Mouse (Mus musculus): ENCODE data around the gene Tmc2. TPM values are rescaled to one million over a fixed set of nuclear protein-coding genes. Genes with fewer than 3 reads are reported as not detected.

Gene Tmc2
- not detected in 2 replicates for polyA plus RNA-seq (2014; fragmentation: Nextera tagmentation; extraction: Ambion mirVana)

- Histone ChIP-seq H3K4me2 (no peak within 1 kb of the TSS), H3K4me1 (ENCODE audit: insufficient read depth) (no peaks in the 10 kb centered on the region), H3K4me3 (ENCODE audit: low read depth, low read length) (no peak within 1 kb of the TSS), H3K27me3 (ENCODE audit: insufficient read depth, low read length) (no peaks in the 10 kb centered on the region), H3K36me3 (ENCODE audit: insufficient read depth) (no peaks in the 10 kb centered on the region), H3K27ac (ENCODE audit: low read depth) (no peak within 1 kb of the TSS), H3K9ac (no peak within 1 kb of the TSS), H3K9me3 (ENCODE audit: low read depth, low read length) (no peaks in the 10 kb centered on the region)
- 93% methylated on average over 16 of the region's 16 CpGs for WGBS
- no peak for TF ChIP-seq CTCF (IDR thresholded peaks at IDR 0.05; ENCODE audit: low read depth)
- ATAC-seq (ENCODE audit: insufficient read depth) (no peak), DNase-seq (no peak)
These were observed at the start of gene Tmc2 for GRCm38 (mm10) chr2:130194894-130195293. Tmc2 (plus strand) TSS chr2:130195194.

- 76% methylated on average over 5 of the region's 5 CpGs for WGBS
- H3K9ac ChIP-seq = no peak overlapping the region
- no peaks in the 10 kb centered on the region for H3K27me3 ChIP-seq (ENCODE audit: insufficient read depth, low read length)
- TF ChIP-seq CTCF (IDR thresholded peaks at IDR 0.05; ENCODE audit: low read depth) = no peak
- no peak for ATAC-seq (ENCODE audit: insufficient read depth)
- DNase-seq = no peak
- H3K27ac ChIP-seq (ENCODE audit: low read depth) = no peak overlapping the region
- no peaks in the 10 kb centered on the region for H3K4me1 ChIP-seq (ENCODE audit: insufficient read depth)
- H3K9me3 ChIP-seq (ENCODE audit: low read depth, low read length) = no peaks in the 10 kb centered on the region
- H3K4me2 ChIP-seq = no peak overlapping the region
- no peaks in the 10 kb centered on the region for H3K36me3 ChIP-seq (ENCODE audit: insufficient read depth)
- no peak overlapping the region for H3K4me3 ChIP-seq (ENCODE audit: low read depth, low read length)
These were observed 48.8 kb upstream of the Tmc2 start for GRCm38 (mm10) chr2:130146089-130146668.

DNA sequence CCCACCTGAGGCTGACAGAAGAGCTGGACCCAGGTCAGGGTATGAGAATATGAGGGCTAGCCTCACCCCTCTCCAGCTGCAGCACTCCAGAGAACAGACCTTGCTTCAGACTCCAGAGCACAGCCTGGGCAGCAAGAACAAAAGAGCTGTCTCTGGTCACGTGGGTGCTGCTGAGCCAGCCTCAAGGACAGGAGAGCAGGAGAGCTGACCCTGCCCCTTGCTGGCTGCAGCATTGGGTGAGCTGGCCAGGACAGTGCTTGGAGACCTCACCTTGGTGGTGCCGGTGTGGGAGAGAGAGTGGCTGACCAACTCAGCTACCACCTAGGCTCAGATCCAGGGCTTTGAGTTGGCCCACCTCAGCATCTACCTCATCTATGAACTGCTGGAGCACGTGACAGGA, 39.8 kb upstream of the Tmc2 start:
- TF ChIP-seq CTCF (IDR thresholded peaks at IDR 0.05; ENCODE audit: low read depth) = no peak
- ATAC-seq (ENCODE audit: insufficient read depth) = no peak

DNA sequence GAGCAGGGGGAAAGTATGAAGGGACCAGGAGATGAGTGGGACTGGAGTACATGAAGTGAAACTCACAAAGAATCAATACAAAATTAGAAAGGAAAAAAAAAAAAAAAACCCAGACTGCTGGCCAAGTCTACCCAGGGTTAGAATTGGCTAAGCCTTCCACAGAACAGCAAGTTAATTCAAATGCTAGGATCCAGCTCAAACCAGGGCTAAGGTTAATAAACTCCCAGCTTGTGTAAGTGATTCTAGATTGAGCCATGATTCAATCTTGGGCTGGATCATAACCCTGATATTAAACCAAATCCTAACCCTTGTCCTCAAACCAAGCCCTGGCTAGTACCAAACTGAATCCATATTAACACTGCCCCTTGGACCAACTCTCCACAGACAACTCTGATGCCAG, 39.1 kb upstream of the Tmc2 start:
- no peak for ATAC-seq (ENCODE audit: insufficient read depth)

More for the DNA sequence above, 39.8 kb upstream of the Tmc2 start:
- Histone ChIP-seq H3K9me3 (ENCODE audit: low read depth, low read length) (no peaks in the 10 kb centered on the region), H3K4me3 (ENCODE audit: low read depth, low read length) (no peak overlapping the region), H3K27me3 (ENCODE audit: insufficient read depth, low read length) (no peaks in the 10 kb centered on the region), H3K4me2 (no peak overlapping the region), H3K4me1 (ENCODE audit: insufficient read depth) (no peaks in the 10 kb centered on the region), H3K27ac (ENCODE audit: low read depth) (no peak overlapping the region), H3K9ac (no peak overlapping the region), H3K36me3 (ENCODE audit: insufficient read depth) (no peaks in the 10 kb centered on the region)
- DNase-seq = no peak
- 79% methylated on average over 3 of the region's 3 CpGs for WGBS

DNA sequence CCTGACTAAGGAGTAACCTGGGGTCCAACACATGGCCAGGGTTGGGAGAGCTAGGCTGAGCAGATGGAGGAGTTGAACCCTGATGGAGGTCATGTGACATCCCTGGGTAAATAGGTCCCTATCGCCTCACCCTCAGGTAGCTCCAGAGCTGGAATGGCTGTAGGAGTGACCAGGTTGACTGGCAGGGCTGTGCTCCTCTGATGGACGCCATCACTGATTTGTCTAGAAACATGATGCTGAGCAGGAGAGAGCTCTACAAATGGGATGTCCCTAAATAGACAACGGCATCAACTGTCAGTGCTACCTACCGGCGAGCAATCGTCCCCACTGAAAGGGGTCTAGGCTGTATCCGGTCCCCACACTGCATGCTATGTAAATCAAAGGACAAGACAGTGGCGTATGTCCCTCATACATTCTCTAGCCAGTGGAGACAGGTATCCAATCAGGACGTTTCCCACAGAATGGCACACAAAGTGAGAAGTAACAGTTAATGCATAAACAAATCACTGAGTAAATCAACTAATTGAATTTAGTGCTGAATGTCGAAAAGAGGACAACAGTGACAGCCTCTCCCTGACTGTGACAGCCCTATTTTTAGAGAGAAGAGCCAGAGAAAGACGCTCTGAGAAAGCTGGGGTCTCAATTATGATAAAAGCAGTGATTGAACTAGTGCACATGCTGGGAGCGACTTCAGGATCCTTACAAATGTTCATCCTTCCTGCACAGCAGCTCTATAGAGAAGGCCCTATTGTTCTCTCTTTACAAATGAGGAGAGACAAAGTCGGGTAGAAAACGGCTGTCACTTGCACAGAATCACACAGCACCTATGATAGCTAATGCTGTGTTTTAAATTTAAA, 37.5 kb upstream of the Tmc2 start:
- H3K9me3 ChIP-seq (ENCODE audit: low read depth, low read length) = no peaks in the 10 kb centered on the region
- H3K9ac ChIP-seq = no peak overlapping the region
- ATAC-seq (ENCODE audit: insufficient read depth) (no peak), DNase-seq (no peak)
- no peak overlapping the region for H3K4me3 ChIP-seq (ENCODE audit: low read depth, low read length)
- H3K36me3 ChIP-seq (ENCODE audit: insufficient read depth) = no peaks in the 10 kb centered on the region
- H3K4me2 ChIP-seq = no peak overlapping the region
- no peak overlapping the region for H3K27ac ChIP-seq (ENCODE audit: low read depth)
- WGBS = 64% methylated on average over 14 of the region's 14 CpGs
- H3K4me1 ChIP-seq (ENCODE audit: insufficient read depth) = no peaks in the 10 kb centered on the region
- no peak for TF ChIP-seq CTCF (IDR thresholded peaks at IDR 0.05; ENCODE audit: low read depth)
- no peaks in the 10 kb centered on the region for H3K27me3 ChIP-seq (ENCODE audit: insufficient read depth, low read length)

More for the DNA sequence above, 39.1 kb upstream of the Tmc2 start:
- H3K27me3 ChIP-seq (ENCODE audit: insufficient read depth, low read length) = no peaks in the 10 kb centered on the region
- H3K4me3 ChIP-seq (ENCODE audit: low read depth, low read length) = no peak overlapping the region
- H3K9me3 ChIP-seq (ENCODE audit: low read depth, low read length) = no peaks in the 10 kb centered on the region
- H3K27ac ChIP-seq (ENCODE audit: low read depth) = no peak overlapping the region
- H3K4me2 ChIP-seq = no peak overlapping the region
- no peak for TF ChIP-seq CTCF (IDR thresholded peaks at IDR 0.05; ENCODE audit: low read depth)
- no peak overlapping the region for H3K9ac ChIP-seq
- no peaks in the 10 kb centered on the region for H3K4me1 ChIP-seq (ENCODE audit: insufficient read depth)
- no peak for DNase-seq
- no peaks in the 10 kb centered on the region for H3K36me3 ChIP-seq (ENCODE audit: insufficient read depth)

DNA sequence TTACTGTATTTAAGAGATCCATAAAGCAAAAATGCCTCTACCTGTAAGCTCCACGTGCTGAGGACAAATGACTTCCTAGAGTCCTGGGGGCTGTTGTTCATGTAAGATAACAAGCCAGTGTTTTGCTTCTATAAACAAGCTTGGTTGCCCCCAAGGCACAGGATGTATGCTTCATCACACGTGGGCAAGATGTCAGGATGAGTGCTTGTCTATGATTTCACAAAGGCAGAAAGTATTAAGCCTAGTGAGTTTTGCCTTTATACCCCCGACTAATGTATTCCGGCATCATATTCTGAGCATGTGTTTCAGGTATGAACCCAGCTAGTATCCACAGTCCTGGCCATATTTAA, 36.9 kb upstream of the Tmc2 start:
- WGBS = 58% methylated on average over 4 of the region's 4 CpGs
- TF ChIP-seq CTCF (IDR thresholded peaks at IDR 0.05; ENCODE audit: low read depth) = no peak
- Histone ChIP-seq H3K9me3 (ENCODE audit: low read depth, low read length) (no peaks in the 10 kb centered on the region), H3K36me3 (ENCODE audit: insufficient read depth) (no peaks in the 10 kb centered on the region), H3K27me3 (ENCODE audit: insufficient read depth, low read length) (no peaks in the 10 kb centered on the region), H3K9ac (no peak overlapping the region), H3K4me2 (no peak overlapping the region), H3K4me3 (ENCODE audit: low read depth, low read length) (no peak overlapping the region), H3K27ac (ENCODE audit: low read depth) (no peak overlapping the region), H3K4me1 (ENCODE audit: insufficient read depth) (no peaks in the 10 kb centered on the region)
- DNase-seq (no peak), ATAC-seq (ENCODE audit: insufficient read depth) (no peak)

DNA sequence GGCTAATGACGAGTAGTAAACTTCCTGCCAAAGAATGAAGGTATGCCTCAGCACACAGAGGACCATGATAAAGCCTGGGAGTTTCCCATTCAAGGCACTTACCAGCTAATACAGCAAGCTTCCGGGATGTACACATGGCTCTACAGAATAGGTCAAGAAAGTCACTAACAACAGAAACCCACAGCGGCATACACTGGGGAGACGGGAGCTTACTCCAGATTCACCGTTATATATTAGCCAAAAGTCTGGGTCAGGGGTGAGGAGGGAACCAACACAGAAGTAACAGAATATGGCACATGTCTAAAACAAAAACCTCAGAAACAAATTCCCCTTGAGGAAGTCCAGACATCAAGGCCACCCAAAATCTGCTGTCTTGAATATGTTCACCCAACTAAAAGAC, 32.3 kb upstream of the Tmc2 start:
- no peak overlapping the region for H3K4me2 ChIP-seq
- 68% methylated on average over 5 of the region's 5 CpGs for WGBS

More for the DNA sequence above, 32.3 kb upstream of the Tmc2 start:
- H3K4me1 ChIP-seq (ENCODE audit: insufficient read depth) = no peaks in the 10 kb centered on the region
- no peak overlapping the region for H3K9ac ChIP-seq
- no peak overlapping the region for H3K4me3 ChIP-seq (ENCODE audit: low read depth, low read length)
- no peak for ATAC-seq (ENCODE audit: insufficient read depth)
- no peaks in the 10 kb centered on the region for H3K27me3 ChIP-seq (ENCODE audit: insufficient read depth, low read length)
- H3K9me3 ChIP-seq (ENCODE audit: low read depth, low read length) = no peaks in the 10 kb centered on the region
- H3K36me3 ChIP-seq (ENCODE audit: insufficient read depth) = peaks cover 16% of the 10 kb centered on the region
- no peak for TF ChIP-seq CTCF (IDR thresholded peaks at IDR 0.05; ENCODE audit: low read depth)
- no peak for DNase-seq
- no peak overlapping the region for H3K27ac ChIP-seq (ENCODE audit: low read depth)
